8 mouse cellular contexts compared by ENCODE assay signal in genomic region chr2:131179990-131180587, GRCm38 (mm10). TPM values are rescaled to one million over a fixed set of nuclear protein-coding genes. Genes with fewer than 3 reads are reported as not detected.
A peak's percentile ranks its signal among the peaks of the same experiment; 100 is the strongest.
DNase-seq lines count a peak whose midpoint lies in the region; ATAC-seq and TF ChIP-seq lines count a peak whose summit lies in the region.

Gene Cenpb, minus strand, starts transcription at chr2:131180067.

- H3K4me2 ChIP-seq in embryonic facial prominence, embryonic 11.5 days (ENCODE audit: low read depth, low read length), result peak within 1 kb of the TSS; percentile 89
- peak within 1 kb of the TSS; percentile 99 for H3K4me2 ChIP-seq in limb, embryonic 13.5 days (replicated peaks)
- peak within 1 kb of the TSS; percentile 97 for H3K4me2 ChIP-seq in midbrain, embryonic 15.5 days

- 4% methylated on average over 30 of the region's 57 CpGs for WGBS in embryonic facial prominence, embryonic 11.5 days
- WGBS in limb, embryonic 13.5 days, result 2% methylated on average over 50 of the region's 57 CpGs
- 2% methylated on average over 47 of the region's 57 CpGs for WGBS in midbrain, embryonic 15.5 days
- WGBS in spleen, adult 2 months, result 4% methylated on average over 57 of the region's 57 CpGs

- peak; percentile 63; the same call in 1 of the 2 replicates for ATAC-seq in embryonic facial prominence, embryonic 11.5 days (replicated peaks; ENCODE audit: insufficient number of reproducible peaks, low FRiP score, low TSS enrichment, low read depth)
- ATAC-seq in limb, embryonic 13.5 days (ENCODE audit: low FRiP score, low read depth), result peak; percentile 85
- peak; percentile 85 for ATAC-seq in midbrain, embryonic 15.5 days (replicated peaks)

- peak; percentile 54; the same call in 1 of the 2 replicates for TF ChIP-seq CTCF in spleen, adult 2 months (IDR thresholded peaks at IDR 0.05; ENCODE audit: extremely low read depth, insufficient read depth, insufficient read length, insufficient replicate concordance)

- no peak for TF ChIP-seq POLR2A in spleen, adult 2 months (IDR thresholded peaks at IDR 0.05; ENCODE audit: low read depth, low read length)

- H3K36me3 ChIP-seq in embryonic facial prominence, embryonic 11.5 days (replicated peaks; ENCODE audit: control insufficient read depth, insufficient read depth, low read depth, low read length), result no peaks in the 10 kb centered on the region; the same call in 1 of the 2 replicates
- peaks cover 24% of the 10 kb centered on the region for H3K36me3 ChIP-seq in limb, embryonic 13.5 days
- H3K36me3 ChIP-seq in midbrain, embryonic 15.5 days (replicated peaks), result no peaks in the 10 kb centered on the region
- no peaks in the 10 kb centered on the region for H3K36me3 ChIP-seq in spleen, adult 2 months (ENCODE audit: control insufficient read depth, insufficient read depth, low read length)

- no peaks in the 10 kb centered on the region for H3K27me3 ChIP-seq in embryonic facial prominence, embryonic 11.5 days (ENCODE audit: control insufficient read depth, insufficient read depth, low read length)
- H3K27me3 ChIP-seq in limb, embryonic 13.5 days, result no peaks in the 10 kb centered on the region
- H3K27me3 ChIP-seq in midbrain, embryonic 15.5 days (replicated peaks), result no peaks in the 10 kb centered on the region
- no peaks in the 10 kb centered on the region for H3K27me3 ChIP-seq in spleen, adult 2 months (ENCODE audit: control insufficient read depth, insufficient read depth, low read length)

- peak; percentile 73 to 84 for DNase-seq in urinary bladder, adult 18-20 months (ENCODE audit: low spot score in 2 of 2)
- no peak for DNase-seq in urinary bladder, postnatal 10 days (ENCODE audit: low spot score)
- peak; percentile 91 for DNase-seq in embryonic facial prominence, embryonic 11.5 days (ENCODE audit: low spot score)
- peak; percentile 98 for DNase-seq in heart, adult 11 months
- peak; percentile 90 for DNase-seq in kidney, adult 18-20 months
- DNase-seq in spleen, adult 2 months (ENCODE audit: low read depth in 1 of 2, low spot score in 2 of 2), result peak; percentile 44 to 73

- no peaks in the 10 kb centered on the region for H3K9me3 ChIP-seq in embryonic facial prominence, embryonic 11.5 days (replicated peaks; ENCODE audit: control insufficient read depth, low read length)
- H3K9me3 ChIP-seq in limb, embryonic 13.5 days, result no peaks in the 10 kb centered on the region
- H3K9me3 ChIP-seq in midbrain, embryonic 15.5 days, result no peaks in the 10 kb centered on the region

- peak within 1 kb of the TSS; percentile 93 for H3K9ac ChIP-seq in embryonic facial prominence, embryonic 11.5 days (replicated peaks; ENCODE audit: low read length)
- H3K9ac ChIP-seq in limb, embryonic 13.5 days, result peak within 1 kb of the TSS; percentile 94
- peak within 1 kb of the TSS; percentile 96 for H3K9ac ChIP-seq in midbrain, embryonic 15.5 days

- peak within 1 kb of the TSS; percentile 70 for H3K4me3 ChIP-seq in embryonic facial prominence, embryonic 11.5 days (ENCODE audit: low read depth, low read length)
- H3K4me3 ChIP-seq in limb, embryonic 13.5 days, result peak within 1 kb of the TSS; percentile 88
- peak within 1 kb of the TSS; percentile 64 for H3K4me3 ChIP-seq in midbrain, embryonic 15.5 days
- peak within 1 kb of the TSS; percentile 78 for H3K4me3 ChIP-seq in spleen, adult 2 months (ENCODE audit: extremely low read depth, insufficient read depth, insufficient read length)

- peak within 1 kb of the TSS; percentile 71 for H3K27ac ChIP-seq in embryonic facial prominence, embryonic 11.5 days (replicated peaks; ENCODE audit: low read depth, low read length)
- H3K27ac ChIP-seq in limb, embryonic 13.5 days, result peak within 1 kb of the TSS; percentile 85
- H3K27ac ChIP-seq in midbrain, embryonic 15.5 days, result peak within 1 kb of the TSS; percentile 96
- H3K27ac ChIP-seq in spleen, adult 2 months (ENCODE audit: insufficient read depth, low read length), result peak within 1 kb of the TSS; percentile 69

- peaks cover 6% of the 10 kb centered on the region for H3K4me1 ChIP-seq in embryonic facial prominence, embryonic 11.5 days (ENCODE audit: control insufficient read depth, insufficient read depth, low read length)
- H3K4me1 ChIP-seq in limb, embryonic 13.5 days, result peaks cover 38% of the 10 kb centered on the region
- peaks cover 36% of the 10 kb centered on the region for H3K4me1 ChIP-seq in midbrain, embryonic 15.5 days
- H3K4me1 ChIP-seq in spleen, adult 2 months (ENCODE audit: control insufficient read depth, insufficient read depth, insufficient read length), result peaks cover 9% of the 10 kb centered on the region

RNA-seq across cellular contexts. Expression of gene Cenpb, which starts in this region (rescaled TPM):
- polyA plus RNA-seq in embryonic facial prominence, embryonic 11.5 days (2014; fragmentation: Nextera tagmentation; extraction: Ambion mirVana), result 5.8 and 6.1 TPM in 2 replicates
- polyA plus RNA-seq in limb, embryonic 13.5 days (2015; fragmentation: Nextera tagmentation; extraction: Ambion mirVana), result 11.2 and 11.6 TPM in 2 replicates
- polyA plus RNA-seq in midbrain, embryonic 15.5 days (2015; fragmentation: Nextera tagmentation; extraction: Ambion mirVana), result 16.0 and 16.4 TPM in 2 replicates
- polyA plus RNA-seq in spleen, adult 2 months (2012; rRNA removed), result 31.2 and 35.1 TPM in 2 replicates
